Mouse (Mus musculus) lung, postnatal 10 days (tissue): ENCODE data around the gene Tekt1.
"Not testable (repeated sequence)": the region's sequence is repeated elsewhere in the genome, so short reads cannot be mapped to it uniquely, and the experiment has no call there.

Experiments used
- DNase-seq: peaks from one replicate; pipeline ENCODE4 v3.0.0; 2021

The Tekt1 gene

GRCm38 (mm10) chr11:72389407-72390142, 27.3 kb upstream of the Tekt1 start:
- peak; percentile 55 for DNase-seq

GRCm38 (mm10) chr11:72388113-72388529, 25.9 kb upstream of the Tekt1 start:
- no peak for DNase-seq

- DNase-seq = no peak
Measured at GRCm38 (mm10) chr11:72379351-72379750, 17.1 kb upstream of the Tekt1 start.

GRCm38 (mm10) chr11:72378222-72378621, 16.0 kb upstream of the Tekt1 start:
- DNase-seq = no peak

GRCm38 (mm10) chr11:72376562-72376961, 14.3 kb upstream of the Tekt1 start:
- DNase-seq = no peak

- DNase-seq = peak; percentile 42
Measured at GRCm38 (mm10) chr11:72369904-72370672, 7.8 kb upstream of the Tekt1 start.

GRCm38 (mm10) chr11:72367934-72368674, 5.9 kb upstream of the Tekt1 start:
- peak; percentile 54 for DNase-seq

GRCm38 (mm10) chr11:72366126-72366525, 3.9 kb upstream of the Tekt1 start:
- DNase-seq = no peak

GRCm38 (mm10) chr11:72364526-72364925, 2.3 kb upstream of the Tekt1 start:
- no peak for DNase-seq

- DNase-seq = peak; percentile 47
Measured at GRCm38 (mm10) chr11:72363523-72364240, 1.4 kb upstream of the Tekt1 start.

- peak; percentile 84 for DNase-seq
Measured at GRCm38 (mm10) chr11:72361385-72362346, 576 bp downstream of the Tekt1 start.

- peak; percentile 81 for DNase-seq
Measured at GRCm38 (mm10) chr11:72354971-72355728, 7.1 kb downstream of the Tekt1 start.

- DNase-seq = no peak
Measured at GRCm38 (mm10) chr11:72353186-72353585, 9.1 kb downstream of the Tekt1 start.

- no peak for DNase-seq
Measured at GRCm38 (mm10) chr11:72352272-72352671, 10.0 kb downstream of the Tekt1 start.

- no peak for DNase-seq
Measured at GRCm38 (mm10) chr11:72349652-72350051, 12.6 kb downstream of the Tekt1 start.

GRCm38 (mm10) chr11:72349016-72349415, 13.2 kb downstream of the Tekt1 start:
- DNase-seq = peak; percentile 22

- DNase-seq = peak; percentile 45
Measured at GRCm38 (mm10) chr11:72348563-72348962, 13.7 kb downstream of the Tekt1 start.

- DNase-seq = no peak
Measured at GRCm38 (mm10) chr11:72344486-72344885, 17.8 kb downstream of the Tekt1 start.

GRCm38 (mm10) chr11:72343904-72344303, 18.3 kb downstream of the Tekt1 start:
- peak; percentile 80 for DNase-seq

- DNase-seq = not testable (repeated sequence)
Measured at GRCm38 (mm10) chr11:72343238-72343625, 19.0 kb downstream of the Tekt1 start.
